Mouse (Mus musculus): ENCODE measurements around the gene Nuak2.

DNA sequence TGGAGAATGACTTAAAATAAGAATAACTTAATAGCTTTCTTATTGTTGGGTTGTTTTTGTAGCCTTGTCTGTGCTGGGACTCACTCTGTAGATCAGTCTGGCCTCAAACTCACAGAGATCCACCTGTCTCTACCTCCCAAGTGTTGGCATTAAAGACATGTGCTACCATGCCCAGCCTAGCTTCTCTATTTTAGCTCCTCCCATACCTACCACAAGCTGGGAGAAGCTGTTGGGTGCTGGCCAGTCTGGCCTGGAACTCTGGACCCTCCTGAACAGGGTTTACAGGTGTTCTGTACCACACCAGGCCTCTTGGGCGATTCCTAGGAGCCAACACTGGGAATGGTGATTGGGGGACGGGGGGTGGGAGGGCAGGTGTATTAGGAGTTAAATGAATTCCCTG is 27.3 kb downstream of the Nuak2 start:
- TF ChIP-seq CTCF (IDR thresholded peaks at IDR 0.05; ENCODE audit: insufficient read depth, low read depth, low read length) (no peak), POLR2A (IDR thresholded peaks at IDR 0.05; ENCODE audit: insufficient read depth, low read depth, low read length) (no peak)

Data from olfactory bulb, adult 2 months (tissue).